Mouse (Mus musculus): ENCODE measurements around the gene Tmem45b.

Tmem45b gene

DNA sequence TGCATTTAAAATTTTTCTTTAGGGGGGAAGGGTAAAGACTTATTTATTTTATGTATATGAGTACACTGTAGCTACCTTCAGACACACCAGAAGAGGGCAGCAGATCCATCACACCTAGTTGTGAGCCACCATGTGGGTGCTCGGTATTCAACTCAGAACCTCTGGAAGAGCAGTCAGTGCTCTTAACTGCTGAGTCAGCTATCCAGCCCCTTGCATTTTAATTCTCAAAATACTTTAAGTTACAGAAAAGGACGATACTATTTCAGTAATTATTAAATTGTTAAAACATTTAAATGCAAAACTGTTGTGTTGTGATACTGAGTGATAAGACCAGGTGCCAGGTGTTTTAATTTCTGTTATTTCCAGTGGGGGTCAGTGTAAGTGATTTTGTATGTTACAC is 60.0 kb downstream of the Tmem45b start:
- no peak for DNase-seq (ENCODE audit: low read depth, low spot score)

- peak; percentile 47 for DNase-seq (ENCODE audit: low read depth, low spot score)
Measured at GRCm38 (mm10) chr9:31400441-31400840, 63.8 kb downstream of the Tmem45b start.

DNA sequence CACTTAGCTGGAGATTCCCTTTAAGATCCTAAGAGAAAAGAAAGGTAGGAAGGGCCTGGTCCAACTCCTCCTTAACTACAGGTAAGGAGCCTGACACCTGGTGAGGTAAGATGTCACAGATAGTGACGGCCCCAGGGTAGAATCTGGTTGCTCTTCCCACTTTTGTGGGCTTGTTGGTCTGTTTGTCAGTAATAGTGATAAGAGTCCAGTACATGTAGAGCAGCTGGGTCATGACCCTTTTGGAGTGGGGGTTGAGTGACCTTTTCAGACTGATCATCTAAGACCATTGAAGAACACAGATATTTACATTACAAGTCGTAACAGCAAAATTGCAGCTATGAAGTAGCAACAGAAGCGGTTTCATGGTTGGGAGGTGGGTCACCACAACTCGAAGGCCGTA is 77.1 kb downstream of the Tmem45b start:
- no peak for DNase-seq (ENCODE audit: low read depth, low spot score)

DNA sequence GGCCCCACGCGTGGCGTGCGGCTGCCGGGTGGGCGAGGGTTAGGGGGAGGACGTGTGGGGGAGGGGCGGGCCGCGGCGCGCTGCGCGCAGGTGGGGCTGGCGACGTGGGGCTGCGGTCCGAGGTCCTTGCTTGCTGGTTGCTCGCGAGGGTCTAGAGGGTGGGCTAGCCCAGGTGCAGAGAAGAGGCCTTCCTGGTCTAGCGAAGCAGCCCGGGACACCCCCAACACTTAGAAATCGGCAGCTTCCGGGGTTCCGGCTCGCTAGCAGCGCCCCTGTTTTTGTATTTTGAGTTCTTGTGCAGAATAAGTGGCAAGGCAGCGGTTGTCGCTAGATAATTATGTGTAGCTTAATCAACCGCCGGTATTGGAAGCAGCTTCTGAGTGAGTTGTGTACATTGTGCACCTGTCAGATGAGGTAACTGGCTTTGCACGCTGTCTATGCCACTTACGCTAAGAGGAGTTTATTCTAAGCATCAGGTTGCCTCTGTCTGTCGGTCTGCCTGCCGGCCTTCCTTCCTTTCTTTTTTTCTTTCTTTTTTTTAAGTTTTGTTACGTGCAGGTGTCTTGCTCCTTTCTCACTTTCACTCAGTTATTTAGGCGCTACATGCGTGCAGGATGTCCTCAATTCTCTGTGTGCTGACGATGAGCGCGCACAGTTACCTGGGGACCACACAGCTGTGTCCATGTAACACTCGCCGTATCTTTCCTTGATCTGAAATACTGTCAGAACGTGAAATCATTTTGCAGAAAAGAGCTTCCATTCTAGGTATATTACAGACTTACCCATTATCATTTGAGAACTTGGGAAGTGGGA is 77.7 kb downstream of the Tmem45b start:
- no peak for DNase-seq (ENCODE audit: low read depth, low spot score)

DNA sequence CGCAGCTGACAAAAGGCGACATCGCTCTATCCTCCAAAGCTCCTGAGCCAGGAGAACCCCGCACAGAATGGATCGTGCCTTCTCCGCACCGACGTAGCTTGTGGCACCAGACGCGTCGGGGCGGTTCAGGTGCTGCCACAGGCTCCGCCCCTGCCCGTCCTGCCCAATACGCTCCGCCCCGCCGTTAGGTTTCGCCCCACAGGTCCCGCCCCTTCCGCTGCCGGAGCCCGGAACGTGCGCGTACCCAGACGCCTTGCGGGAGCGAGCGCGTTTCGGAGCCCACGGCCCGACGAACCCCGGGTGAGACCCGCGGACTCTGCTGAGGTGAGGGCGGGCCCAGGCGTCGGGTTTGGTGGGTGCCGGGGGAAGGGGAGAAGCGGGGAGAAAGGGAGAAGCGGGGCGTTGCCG is 78.3 kb downstream of the Tmem45b start, which contains the start of gene Nfrkb:
Gene Nfrkb (plus strand): TSS at position 246 of the 408 bp plus-strand sequence.
- peak; percentile 89 for DNase-seq (ENCODE audit: low read depth, low spot score)

- DNase-seq (ENCODE audit: low read depth, low spot score) = no peak
Measured at GRCm38 (mm10) chr9:31385500-31385869, 78.8 kb downstream of the Tmem45b start.

GRCm38 (mm10) chr9:31384786-31385499 is 79.3 kb downstream of the Tmem45b start:
- DNase-seq (ENCODE audit: low read depth, low spot score) = no peak

DNA sequence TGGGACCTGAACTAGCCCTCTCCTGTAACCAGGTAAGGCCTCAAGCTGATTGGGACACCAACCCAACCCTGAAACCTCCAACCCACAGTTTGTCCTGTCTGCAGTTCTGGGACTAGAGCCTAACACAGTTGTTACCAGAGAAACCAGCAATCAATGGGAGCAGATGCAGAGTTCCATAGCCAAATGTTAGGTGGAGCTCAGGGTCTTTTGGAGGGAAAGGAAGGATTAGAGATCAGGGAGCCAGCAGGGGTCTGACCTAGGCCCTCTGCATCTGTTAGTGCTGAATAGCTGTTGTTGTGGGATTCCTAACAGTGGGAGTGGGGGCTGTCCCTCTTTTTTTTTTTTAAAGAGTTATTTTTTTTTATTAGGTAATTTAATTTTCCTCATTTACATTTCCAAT is 87.6 kb downstream of the Tmem45b start:
- no peak for DNase-seq (ENCODE audit: low read depth, low spot score)

Data from retina, postnatal 7 days (tissue).